Mouse (Mus musculus) heart, postnatal 0 days (tissue): ENCODE measurements around the gene Mxd4.

Experiments used
- CTCF ChIP-seq: IDR thresholded peaks from 2 replicates; pipeline ENCODE4 v1.5.1; 2016; ENCODE audit warnings: antibody characterized with exemption, control low read depth, low read depth
- EP300 ChIP-seq: IDR thresholded peaks from 2 replicates; pipeline ENCODE4 v1.6.1; 2016; ENCODE audit warnings: antibody characterized with exemption, low read depth

- no peak for TF ChIP-seq EP300
- TF ChIP-seq CTCF: no peak
These were observed 17.6 kb downstream of the Mxd4 start for GRCm38 (mm10) chr5:34169954-34170353.
